Mouse (Mus musculus) olfactory bulb, adult 2 months (tissue): Measurements from ENCODE around the gene Fam227b. TPM values are rescaled to one million over a fixed set of nuclear protein-coding genes. Genes with fewer than 3 reads are reported as not detected.

ENCODE experiments used
- H3K27ac ChIP-seq: fragments of 200-500 bp; 2 replicates; pipeline ENCODE4 v1.5.1; 2012; ENCODE audit warnings: low read depth, low read length; ENCODE audit not compliant: insufficient read depth
- H3K4me1 ChIP-seq: fragments of 200-500 bp; 2 replicates; pipeline ENCODE4 v1.6.1; 2012; ENCODE audit warnings: low read length; ENCODE audit not compliant: control insufficient read depth, insufficient read depth
- H3K4me3 ChIP-seq: fragments of 200-500 bp; 2 replicates; pipeline ENCODE4 v1.5.1; 2012; ENCODE audit warnings: mild to moderate bottlenecking, low read depth, low read length, moderate library complexity; ENCODE audit not compliant: insufficient read depth
- CTCF ChIP-seq: fragments of 200-500 bp; IDR thresholded peaks from 2 replicates; pipeline ENCODE4 v1.5.1; 2012; ENCODE audit warnings: low read depth, mild to moderate bottlenecking, low read length, moderate library complexity; ENCODE audit not compliant: insufficient read depth
- POLR2A ChIP-seq: fragments of 200-500 bp; IDR thresholded peaks from 2 replicates; pipeline ENCODE4 v1.6.1; 2012; ENCODE audit warnings: mild to moderate bottlenecking, low read depth, low read length, moderate library complexity; ENCODE audit not compliant: insufficient read depth
- WGBS: fragments of 180-500 bp; shearing (Covaris S2); methylation state at CpG from one replicate; pipeline ENCODE4 v1.1.7; 2018; 5-methylcytosine and 5-hydroxymethylcytosine counted together
- polyA plus RNA-seq: library from polyadenylated mRNA; stranded (reverse); fragments of >200 nt; gene quantifications from 2 replicates; pipeline ENCODE4 v1.2.4, GENCODE M21; 2012; ENCODE audit warnings: low replicate concordance; ENCODE audit not compliant: missing spikeins, insufficient read depth, insufficient read length

Gene Fam227b
- polyA plus RNA-seq, 1 experiment, result not detected

DNA sequence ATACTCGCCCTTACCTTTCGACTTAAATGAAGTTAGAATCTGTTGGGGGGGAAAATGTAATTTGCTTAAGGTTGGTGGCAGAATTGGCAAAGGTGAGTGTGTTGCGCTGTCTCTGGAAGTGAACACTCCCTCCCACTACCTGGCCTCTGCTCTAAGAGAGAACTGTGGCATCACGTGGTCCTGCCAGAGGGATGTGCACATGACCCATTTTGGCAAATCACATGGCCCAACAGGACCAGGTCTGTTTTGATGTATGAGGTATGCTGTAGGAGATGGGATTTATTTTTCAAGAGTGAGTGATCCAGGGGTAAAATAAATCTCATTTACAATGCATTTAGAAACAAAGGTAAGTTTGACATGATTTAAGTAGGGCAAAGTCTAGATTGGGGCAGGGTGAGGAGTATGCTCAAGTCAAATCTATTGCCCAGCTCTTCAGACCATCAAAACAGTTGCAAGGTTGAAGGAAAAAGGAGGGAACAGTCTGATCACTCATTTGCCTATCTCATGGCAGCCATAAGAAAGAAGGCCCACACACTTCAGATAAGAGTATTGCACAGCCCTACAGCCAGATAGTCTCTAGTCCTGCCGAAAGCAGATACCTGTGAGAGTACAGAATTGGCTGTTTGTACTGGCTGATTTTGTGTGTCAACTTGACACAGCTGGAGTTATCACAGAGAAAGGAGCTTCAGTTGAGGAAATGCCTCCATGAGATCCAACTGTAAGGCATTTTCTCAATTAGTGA lies 13.6 kb upstream of the Fam227b start:
- 96% methylated on average over 5 of the region's 5 CpGs for WGBS
- Histone ChIP-seq H3K27ac (no peak overlapping the region), H3K4me3 (no peak overlapping the region), H3K4me1 (no peaks in the 10 kb centered on the region)
- no peak for TF ChIP-seq POLR2A
- TF ChIP-seq CTCF, result no peak

- Histone ChIP-seq H3K4me1 (no peaks in the 10 kb centered on the region), H3K4me3 (no peak overlapping the region), H3K27ac (no peak overlapping the region)
- TF ChIP-seq POLR2A (no peak), CTCF (no peak)
These were observed 4.1 kb downstream of the Fam227b start for GRCm38 (mm10) chr2:126147723-126148122.

DNA sequence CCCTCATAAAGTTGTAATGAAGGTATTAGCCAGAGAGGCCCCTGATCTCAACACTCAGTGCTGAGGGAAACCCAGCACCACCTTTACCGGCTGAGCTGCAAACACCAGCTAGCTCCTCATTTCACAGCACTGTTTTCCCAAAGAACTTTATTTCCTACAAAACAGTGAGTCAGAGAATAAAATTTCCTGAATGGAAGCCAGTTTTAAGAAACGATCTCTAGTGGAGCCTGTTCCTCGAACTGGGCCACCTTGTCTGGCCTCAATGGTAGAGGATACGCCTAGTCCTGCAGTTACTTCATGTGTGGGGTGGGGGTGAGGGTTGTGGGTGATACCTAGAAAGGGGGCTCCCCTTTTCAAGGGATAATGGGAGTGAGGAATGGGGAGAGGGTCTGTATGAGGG lies 57.2 kb downstream of the Fam227b start:
- WGBS, result 77% methylated on average over 4 of the region's 4 CpGs
- Histone ChIP-seq H3K4me1 (no peaks in the 10 kb centered on the region), H3K4me3 (no peak overlapping the region), H3K27ac (no peak overlapping the region)
- TF ChIP-seq CTCF, result no peak
- no peak for TF ChIP-seq POLR2A

GRCm38 (mm10) chr2:126090432-126090831 lies 61.4 kb downstream of the Fam227b start:
- Histone ChIP-seq H3K4me1 (no peaks in the 10 kb centered on the region), H3K27ac (no peak overlapping the region), H3K4me3 (no peak overlapping the region)
- TF ChIP-seq POLR2A (no peak), CTCF (no peak)
- 59% methylated on average over 5 of the region's 5 CpGs for WGBS

DNA sequence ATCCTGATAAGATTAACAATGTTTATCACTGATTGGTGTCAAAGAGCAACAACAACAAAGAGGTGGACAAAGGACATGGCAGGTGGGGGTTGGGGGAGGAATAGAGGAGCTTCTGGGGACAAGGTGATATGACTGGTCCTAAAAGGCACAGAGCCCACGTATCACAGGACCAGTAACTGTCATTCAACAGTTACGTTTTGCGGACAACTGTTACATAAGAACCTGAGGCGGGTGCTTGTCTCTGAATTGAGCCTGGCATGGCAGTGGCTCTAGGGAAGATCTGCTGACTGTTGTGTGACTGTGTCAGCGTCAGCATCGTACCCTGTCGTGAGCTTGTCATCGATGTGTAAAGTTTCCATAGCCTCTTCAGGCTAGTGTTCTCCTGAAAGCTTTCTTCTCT lies 65.6 kb downstream of the Fam227b start:
- Histone ChIP-seq H3K4me1 (no peaks in the 10 kb centered on the region), H3K27ac (no peak overlapping the region), H3K4me3 (no peak overlapping the region)
- no peak for TF ChIP-seq POLR2A
- TF ChIP-seq CTCF, result no peak
- 73% methylated on average over 8 of the region's 8 CpGs for WGBS

DNA sequence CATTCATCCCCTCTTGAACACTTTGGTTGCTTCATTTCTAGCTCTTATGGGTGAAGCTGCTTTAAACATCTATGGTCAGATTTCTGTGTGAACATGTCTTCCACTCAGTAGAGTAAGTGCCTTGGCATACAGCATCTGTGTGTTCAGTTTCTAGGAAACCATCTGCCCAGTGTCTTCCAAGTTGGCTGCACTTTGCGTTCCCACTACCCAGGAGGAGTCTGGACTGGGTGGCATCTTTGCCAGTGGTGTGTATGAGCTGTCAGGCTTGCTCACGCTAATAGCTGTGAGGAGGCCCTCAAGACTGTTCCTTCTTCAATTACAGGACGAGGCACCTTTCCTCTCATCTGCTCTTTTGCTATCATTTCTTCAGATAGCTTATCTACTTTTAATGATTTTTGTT lies 67.5 kb downstream of the Fam227b start:
- 76% methylated on average over 3 of the region's 3 CpGs for WGBS

GRCm38 (mm10) chr2:126079086-126079485 lies 72.7 kb downstream of the Fam227b start:
- Histone ChIP-seq H3K4me1 (no peaks in the 10 kb centered on the region), H3K27ac (no peak overlapping the region), H3K4me3 (no peak overlapping the region)
- TF ChIP-seq POLR2A (no peak), CTCF (no peak)
- WGBS, result 83% methylated on average over 2 of the region's 2 CpGs

More for the DNA sequence above, 67.5 kb downstream of the Fam227b start:
- Histone ChIP-seq H3K4me1 (no peaks in the 10 kb centered on the region), H3K4me3 (no peak overlapping the region), H3K27ac (no peak overlapping the region)
- no peak for TF ChIP-seq CTCF
- no peak for TF ChIP-seq POLR2A

DNA sequence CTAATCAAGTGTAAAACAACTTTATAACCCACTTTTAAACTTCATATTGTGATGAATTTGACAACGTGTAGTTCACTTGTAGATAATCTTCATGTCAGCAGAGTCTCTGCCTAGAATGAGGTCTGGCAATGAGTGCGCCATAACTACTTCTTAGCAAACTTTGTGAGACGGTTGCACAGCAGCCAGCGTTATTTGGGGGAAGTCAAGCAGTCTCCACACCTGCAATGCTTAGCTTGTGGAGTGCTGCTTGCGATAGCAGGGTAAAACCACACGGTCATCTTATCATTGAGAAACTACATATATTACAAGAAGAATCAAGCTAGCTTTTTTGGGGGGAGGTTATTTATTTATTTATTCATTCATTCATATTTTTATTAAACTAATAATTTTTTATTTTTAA lies 75.3 kb downstream of the Fam227b start:
- H3K4me1 ChIP-seq, result no peaks in the 10 kb centered on the region
- H3K4me3 ChIP-seq, result no peak overlapping the region
- WGBS, result 93% methylated on average over 6 of the region's 6 CpGs
- no peak overlapping the region for H3K27ac ChIP-seq
- no peak for TF ChIP-seq CTCF
- TF ChIP-seq POLR2A, result no peak

DNA sequence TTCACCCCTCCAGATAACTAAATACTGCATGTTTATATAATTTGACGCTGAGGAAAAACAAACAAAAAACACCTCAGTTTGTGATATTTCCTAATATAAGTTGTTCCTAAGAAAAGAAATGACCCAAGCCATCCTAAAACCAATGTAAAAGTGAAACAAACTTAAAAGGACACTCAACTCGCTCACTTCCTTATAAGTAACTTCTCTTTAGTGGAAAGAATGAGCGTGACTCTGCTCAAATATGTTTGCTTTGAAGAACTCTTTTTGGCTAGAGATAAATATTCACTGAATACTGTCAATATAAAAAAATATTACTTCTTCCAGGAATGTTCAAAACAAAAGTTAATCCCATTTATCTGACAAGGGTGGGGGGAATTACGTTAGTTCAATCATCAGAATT lies 78.1 kb downstream of the Fam227b start:
- WGBS, result 94% methylated on average over 4 of the region's 4 CpGs
- H3K4me1 ChIP-seq, result no peaks in the 10 kb centered on the region
- H3K27ac ChIP-seq, result no peak overlapping the region
- H3K4me3 ChIP-seq, result no peak overlapping the region
- no peak for TF ChIP-seq POLR2A
- no peak for TF ChIP-seq CTCF
